Mouse (Mus musculus) limb, embryonic 14.5 days (tissue): Measurements from ENCODE around the gene Zfp106. TPM values are rescaled to one million over a fixed set of nuclear protein-coding genes. Genes with fewer than 3 reads are reported as not detected.

Experiments used
- ATAC-seq: fragments of 200-750 bp; cut with Nextera tagmentation; 2 replicates; pipeline ENCODE4 v1.8.0; 2017; ENCODE audit warnings: low read depth, moderate number of reproducible peaks, moderate TSS enrichment; ENCODE audit not compliant: low FRiP score
- DNase-seq: peaks from one replicate; pipeline ENCODE4 v3.0.0-alpha.2; 2015; ENCODE audit warnings: low spot score
- H3K27ac ChIP-seq: fragments of 300-500 bp; sonication (generic); replicated peaks from 2 replicates; pipeline ENCODE4 v1.5.1; 2014; ENCODE audit warnings: low read depth, mild to moderate bottlenecking, low read length, moderate library complexity, mixed read lengths
- H3K27me3 ChIP-seq: fragments of 300-500 bp; sonication (generic); 2 replicates; pipeline ENCODE4 v1.6.1; 2014; ENCODE audit warnings: low read length, mixed read lengths; ENCODE audit not compliant: control insufficient read depth, insufficient read depth
- H3K36me3 ChIP-seq: fragments of 300-500 bp; sonication (generic); 2 replicates; pipeline ENCODE4 v1.6.1; 2014; ENCODE audit warnings: mild to moderate bottlenecking, low read length, moderate library complexity, mixed read lengths; ENCODE audit not compliant: control insufficient read depth, insufficient read depth
- H3K4me1 ChIP-seq: fragments of 300-500 bp; sonication (generic); 2 replicates; pipeline ENCODE4 v1.6.1; 2014; ENCODE audit warnings: antibody characterized with exemption, low read length, mixed read lengths; ENCODE audit not compliant: control insufficient read depth, insufficient read depth
- H3K4me2 ChIP-seq: fragments of 300-500 bp; sonication (generic); replicated peaks from 2 replicates; pipeline ENCODE4 v1.6.1; 2014; ENCODE audit warnings: low read depth, mild to moderate bottlenecking, low read length, moderate library complexity; ENCODE audit not compliant: severe bottlenecking
- H3K4me3 ChIP-seq: fragments of 300-500 bp; sonication (generic); replicated peaks from 2 replicates; pipeline ENCODE4 v1.5.1; 2014; ENCODE audit warnings: low read length
- H3K9ac ChIP-seq: fragments of 300-500 bp; sonication (generic); 2 replicates; pipeline ENCODE4 v1.6.1; 2014; ENCODE audit warnings: mild to moderate bottlenecking, low read depth, low read length, moderate library complexity; ENCODE audit not compliant: severe bottlenecking
- H3K9me3 ChIP-seq: fragments of 300-500 bp; sonication (generic); 2 replicates; pipeline ENCODE4 v1.6.1; 2016; ENCODE audit warnings: low read length; ENCODE audit not compliant: control insufficient read depth
- POLR2A ChIP-seq: fragments of 200-500 bp; IDR thresholded peaks from 2 replicates; pipeline ENCODE4 v1.8.0; 2012; ENCODE audit warnings: inconsistent platforms, mild to moderate bottlenecking, moderate library complexity, borderline replicate concordance; ENCODE audit not compliant: insufficient read depth, insufficient read length; ENCODE audit errors: extremely low read depth
- WGBS: fragments of 180-500 bp; shearing (Covaris S2); extraction: QIAGEN DNeasy Blood & Tissue Kit; methylation state at CpG from one replicate; pipeline ENCODE4 v1.1.7; 2014; 5-methylcytosine and 5-hydroxymethylcytosine counted together
- polyA plus RNA-seq, 2 experiments: library from polyadenylated mRNA; depleted of rRNA in 1 of 2; stranded (reverse) in 1 of 2; unstranded in 1 of 2; fragments of >200 nt; fragmentation: Nextera tagmentation in 1 of 2; extraction: Ambion mirVana in 1 of 2; gene quantifications; 2 replicates each; pipeline versions ENCODE4 v1.2.1 to v1.2.3; 2012 to 2014

Zfp106 gene
- polyA plus RNA-seq, 2 experiments: 58.0 to 61.1 TPM

DNA sequence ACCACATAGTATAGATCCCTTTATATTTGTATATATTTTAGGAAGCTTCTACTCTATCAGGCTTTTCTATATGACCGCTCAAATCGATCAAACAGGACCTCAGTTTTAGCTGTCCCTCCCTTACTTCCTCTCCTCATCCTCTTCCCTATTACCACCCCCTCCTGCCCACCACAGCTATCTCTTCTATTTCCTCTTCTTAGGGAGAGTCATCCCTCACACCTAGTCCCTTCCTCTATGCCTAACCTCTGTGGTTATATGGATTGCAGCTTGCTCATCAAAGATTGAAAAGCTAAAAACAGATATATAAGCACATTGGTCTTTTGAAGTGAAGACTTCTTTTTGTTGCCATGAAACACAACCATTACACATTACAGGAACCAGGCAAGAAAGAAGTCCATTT is 18.9 kb downstream of the Zfp106 start:
- H3K4me1 ChIP-seq: no peaks in the 10 kb centered on the region
- 89% methylated on average over 2 of the region's 2 CpGs for WGBS
- no peak for TF ChIP-seq POLR2A
- no peak for ATAC-seq
- no peak for DNase-seq
- no peaks in the 10 kb centered on the region for H3K27me3 ChIP-seq
- H3K9ac ChIP-seq: no peak overlapping the region
- no peaks in the 10 kb centered on the region for H3K9me3 ChIP-seq
- H3K4me3 ChIP-seq: no peak overlapping the region
- no peak overlapping the region for H3K4me2 ChIP-seq
- no peak overlapping the region for H3K27ac ChIP-seq
- H3K36me3 ChIP-seq: peaks cover 27% of the 10 kb centered on the region

DNA sequence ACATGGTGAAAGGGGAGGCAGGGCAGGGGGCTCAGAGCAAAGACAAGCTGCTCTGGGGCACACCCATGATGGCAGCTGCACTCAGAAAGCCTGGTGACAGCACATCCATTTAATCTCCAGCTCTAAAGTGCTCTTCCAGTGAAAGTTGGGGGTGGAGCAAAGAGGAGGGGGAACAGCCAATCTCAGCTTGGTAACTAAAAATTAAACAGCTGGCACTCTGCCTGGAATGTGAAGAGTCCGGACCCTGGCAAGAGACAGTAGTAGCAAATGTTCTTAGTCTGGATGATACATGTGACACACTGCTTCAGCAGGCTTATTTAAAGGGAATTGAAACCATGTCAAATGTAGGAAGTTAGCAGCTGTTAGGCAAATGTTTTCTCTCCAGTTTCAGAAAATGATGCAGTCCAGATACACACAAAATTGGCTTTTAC is 23.9 kb downstream of the Zfp106 start:
- DNase-seq (peak; percentile 91), ATAC-seq (peak; percentile 93)
- no peaks in the 10 kb centered on the region for H3K27me3 ChIP-seq
- H3K27ac ChIP-seq: no peak overlapping the region
- 25% methylated on average over 1 of the region's 1 CpGs for WGBS
- H3K36me3 ChIP-seq: peaks cover 27% of the 10 kb centered on the region
- no peak overlapping the region for H3K4me3 ChIP-seq
- H3K9me3 ChIP-seq: no peaks in the 10 kb centered on the region
- H3K4me1 ChIP-seq: no peaks in the 10 kb centered on the region
- no peak for TF ChIP-seq POLR2A
- no peak overlapping the region for H3K4me2 ChIP-seq
- H3K9ac ChIP-seq: no peak overlapping the region

DNA sequence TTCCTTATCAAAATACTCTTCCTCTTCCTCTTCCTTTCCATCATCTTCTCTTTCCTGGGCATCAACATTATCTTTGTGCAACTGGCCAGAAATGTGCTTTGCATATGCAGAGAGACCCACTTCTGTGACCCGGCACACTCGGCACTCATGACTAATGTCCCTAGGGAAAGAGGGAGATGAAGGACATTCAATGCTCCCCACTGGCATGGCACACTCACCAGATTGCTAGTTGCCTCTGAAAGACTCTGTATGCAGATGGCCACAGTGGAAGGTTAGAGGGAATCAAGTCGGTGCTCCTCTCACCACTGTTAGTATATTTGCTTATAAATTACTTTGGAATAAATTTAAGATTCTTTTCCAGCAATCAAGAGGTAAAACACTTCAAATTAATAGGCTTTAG is 24.3 kb downstream of the Zfp106 start:
- ATAC-seq (no peak), DNase-seq (no peak)
- 85% methylated on average over 3 of the region's 3 CpGs for WGBS
- H3K27ac ChIP-seq: no peak overlapping the region
- no peak overlapping the region for H3K4me2 ChIP-seq
- no peak for TF ChIP-seq POLR2A
- no peaks in the 10 kb centered on the region for H3K27me3 ChIP-seq
- H3K9me3 ChIP-seq: no peaks in the 10 kb centered on the region
- no peaks in the 10 kb centered on the region for H3K4me1 ChIP-seq
- H3K9ac ChIP-seq: no peak overlapping the region
- no peak overlapping the region for H3K4me3 ChIP-seq
- H3K36me3 ChIP-seq: peaks cover 27% of the 10 kb centered on the region

DNA sequence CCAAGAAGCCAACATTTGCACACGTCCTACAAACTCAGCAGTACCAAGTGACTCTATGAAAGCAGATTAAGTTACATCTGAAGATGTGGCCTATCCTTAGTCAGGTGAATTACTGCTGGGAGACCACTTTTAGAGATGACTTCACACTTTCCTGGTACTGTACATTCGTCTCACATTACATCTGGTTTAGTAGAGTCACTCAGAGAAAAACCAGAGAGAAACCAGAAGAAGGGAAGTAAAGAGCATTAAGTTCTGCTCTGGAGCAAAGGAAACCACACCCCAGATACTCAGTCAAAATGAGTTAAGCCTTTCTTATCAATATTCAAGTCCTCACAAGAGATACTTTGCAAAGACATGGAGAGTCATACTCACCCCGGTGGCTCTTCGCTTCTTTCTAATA is 32.4 kb downstream of the Zfp106 start:
- H3K4me1 ChIP-seq: no peaks in the 10 kb centered on the region
- TF ChIP-seq POLR2A: no peak
- peaks cover 94% of the 10 kb centered on the region for H3K36me3 ChIP-seq
- no peak overlapping the region for H3K4me3 ChIP-seq
- no peaks in the 10 kb centered on the region for H3K9me3 ChIP-seq
- H3K4me2 ChIP-seq: no peak overlapping the region
- H3K9ac ChIP-seq: no peak overlapping the region
- 83% methylated on average over 4 of the region's 4 CpGs for WGBS
- no peak overlapping the region for H3K27ac ChIP-seq
- ATAC-seq (no peak), DNase-seq (no peak)
- no peaks in the 10 kb centered on the region for H3K27me3 ChIP-seq

DNA sequence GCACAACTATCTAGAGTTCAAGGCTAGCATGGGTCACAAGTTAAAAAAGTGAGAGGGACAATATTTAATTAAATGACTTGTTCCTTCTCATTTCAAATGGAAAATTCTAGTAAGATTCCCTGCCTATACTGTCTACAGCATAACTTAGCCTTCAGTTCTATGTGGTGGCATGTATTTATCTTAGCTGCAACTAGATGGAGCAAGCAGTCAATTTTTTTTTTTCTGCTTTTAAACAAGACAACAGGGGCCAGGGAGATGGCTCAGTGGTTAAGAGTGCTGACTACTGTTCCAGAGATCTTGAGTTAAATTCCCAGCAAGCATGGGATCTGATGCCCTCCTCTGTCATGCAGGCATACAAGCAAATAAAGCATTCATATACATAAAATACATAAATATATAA is 34.1 kb downstream of the Zfp106 start:
- no peaks in the 10 kb centered on the region for H3K4me1 ChIP-seq
- no peak overlapping the region for H3K4me3 ChIP-seq
- DNase-seq (no peak), ATAC-seq (no peak)
- H3K9me3 ChIP-seq: no peaks in the 10 kb centered on the region
- no peak overlapping the region for H3K9ac ChIP-seq
- no peak overlapping the region for H3K27ac ChIP-seq
- TF ChIP-seq POLR2A: no peak
- H3K36me3 ChIP-seq: peaks cover 94% of the 10 kb centered on the region
- no peaks in the 10 kb centered on the region for H3K27me3 ChIP-seq
- H3K4me2 ChIP-seq: no peak overlapping the region

DNA sequence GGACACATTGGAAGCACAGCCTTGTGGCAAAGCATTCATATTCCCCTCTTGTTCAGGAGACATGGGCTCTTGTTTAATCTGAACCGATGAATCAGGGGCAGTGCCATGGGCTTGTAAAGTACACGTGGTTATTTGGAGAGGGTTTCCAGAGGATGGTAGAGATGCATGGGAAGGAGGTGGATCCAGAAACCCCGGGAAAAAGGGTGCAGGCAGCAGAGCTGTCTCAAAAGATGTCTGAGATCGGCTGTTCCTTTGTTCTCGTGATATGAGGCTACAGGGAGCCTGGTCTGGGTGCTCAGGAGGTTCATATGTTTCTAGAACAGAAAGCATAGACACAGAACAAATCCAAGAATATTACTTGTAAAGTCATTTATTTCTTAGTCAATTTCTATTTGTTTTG is 36.9 kb downstream of the Zfp106 start:
- 88% methylated on average over 5 of the region's 5 CpGs for WGBS

More for the DNA sequence above, 36.9 kb downstream of the Zfp106 start:
- Histone ChIP-seq H3K4me3 (no peak overlapping the region), H3K9me3 (no peaks in the 10 kb centered on the region), H3K4me1 (no peaks in the 10 kb centered on the region), H3K9ac (no peak overlapping the region), H3K4me2 (no peak overlapping the region), H3K27me3 (no peaks in the 10 kb centered on the region), H3K27ac (no peak overlapping the region), H3K36me3 (peaks cover 95% of the 10 kb centered on the region)
- TF ChIP-seq POLR2A: no peak
- DNase-seq (no peak), ATAC-seq (no peak)
